Mouse (Mus musculus): ENCODE results near the gene Abracl.
A peak's percentile ranks its signal among the peaks of the same experiment; 100 is the strongest.

Abracl gene

DNA sequence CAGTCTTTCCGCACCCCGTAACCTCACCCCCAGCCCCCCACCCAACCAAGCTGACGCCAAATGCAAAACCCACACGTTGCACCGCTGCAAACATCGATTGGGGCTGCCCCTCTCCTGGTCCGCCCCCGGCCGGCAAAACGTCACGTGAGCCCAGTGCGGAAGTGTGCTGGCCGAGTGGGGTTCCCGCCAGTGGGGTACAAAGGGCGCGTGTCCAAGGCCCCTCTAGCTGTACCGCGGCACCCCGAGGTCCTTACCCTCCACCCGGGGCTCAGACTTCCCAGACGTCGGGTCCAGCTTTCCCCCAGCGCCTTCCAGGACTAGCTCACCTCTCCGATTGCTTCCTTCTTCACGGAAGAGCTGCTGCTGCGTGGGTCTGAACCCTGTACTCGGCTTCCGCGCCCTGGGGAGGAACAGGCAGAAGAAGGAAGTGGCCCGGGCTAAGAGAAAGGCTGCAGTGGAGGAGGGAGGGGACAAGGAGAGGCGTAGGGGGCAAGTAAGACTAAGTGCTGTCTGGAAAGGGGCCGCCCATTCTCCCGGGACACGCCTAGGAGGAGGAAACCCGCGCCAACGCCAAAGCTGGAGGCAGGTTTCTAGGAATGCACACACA lies at the start of gene Abracl:
Abracl (minus strand) TSS at position 548 of the 607 bp plus-strand sequence.
- DNase-seq (ENCODE audit: low read depth in 2 of 2, low spot score in 2 of 2), result peak; percentile 71 to 77

- DNase-seq (ENCODE audit: low read depth in 2 of 2, low spot score in 2 of 2), result no peak
Observed at GRCm38 (mm10) chr10:18072871-18073270, 49.8 kb upstream of the Abracl start.

DNA sequence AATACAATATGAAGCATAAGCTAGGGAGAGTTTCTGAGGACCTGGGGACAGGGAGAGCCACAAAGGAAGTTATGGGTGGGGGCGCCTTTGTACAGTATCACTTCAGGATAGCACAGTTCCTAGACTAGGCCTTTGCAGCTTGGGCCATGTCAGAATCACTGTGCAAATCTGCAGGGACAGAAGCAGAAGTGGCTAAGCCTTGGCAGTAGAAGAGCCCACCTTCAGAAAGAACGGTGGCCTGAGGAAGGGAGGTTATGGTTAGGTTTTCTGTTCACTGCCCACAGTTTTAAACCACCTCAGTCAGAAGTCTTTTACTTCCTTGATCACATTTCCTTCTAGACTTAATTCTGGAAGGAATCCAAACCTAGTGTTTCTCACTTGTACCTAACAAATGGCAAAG lies 47.5 kb upstream of the Abracl start:
- no peak for DNase-seq (ENCODE audit: low read depth in 2 of 2, low spot score in 2 of 2)

DNA sequence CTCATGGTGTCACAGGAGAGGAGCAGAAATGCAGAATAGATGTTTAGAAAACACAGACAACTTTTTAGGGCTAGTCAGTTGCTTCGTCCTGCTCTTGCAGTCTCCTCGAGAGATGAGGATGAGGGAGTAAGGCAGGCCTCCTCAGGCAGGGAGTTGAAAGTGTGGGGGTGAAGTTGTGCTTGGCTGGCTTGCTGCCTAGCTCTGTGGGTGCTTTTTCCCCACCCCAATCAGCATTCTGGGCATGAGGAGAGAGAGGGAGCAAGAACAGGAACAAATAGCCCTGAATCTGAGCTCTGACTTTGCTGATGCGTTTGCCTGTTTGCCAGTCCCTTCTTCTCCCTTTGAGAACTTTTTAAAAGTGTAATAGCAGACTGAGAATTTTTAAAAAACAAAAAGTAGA lies 47.1 kb upstream of the Abracl start:
- DNase-seq (ENCODE audit: low read depth in 2 of 2, low spot score in 2 of 2), result no peak

GRCm38 (mm10) chr10:18069576-18069975 lies 46.5 kb upstream of the Abracl start:
- DNase-seq (ENCODE audit: low read depth in 2 of 2, low spot score in 2 of 2), result no peak

DNA sequence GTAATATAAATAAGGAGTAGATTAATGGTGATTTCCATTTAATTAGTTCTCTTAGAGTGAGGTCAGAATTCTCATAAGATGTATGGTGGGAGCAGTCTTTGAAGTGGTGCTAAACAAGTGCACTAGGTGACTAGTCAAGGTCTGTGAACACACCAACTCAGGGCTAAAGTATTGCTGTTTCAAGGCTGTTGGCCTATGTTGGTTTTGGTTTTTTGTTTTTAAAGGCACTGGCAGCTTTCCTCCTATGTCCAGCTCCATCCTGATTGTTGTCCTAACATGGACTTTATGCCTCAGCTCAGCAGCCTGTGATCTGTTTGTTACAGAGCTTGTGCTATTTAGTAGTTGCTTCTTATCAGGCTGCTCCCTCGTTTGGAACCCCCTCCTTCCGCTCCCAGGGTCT lies 45.8 kb upstream of the Abracl start:
- no peak for DNase-seq (ENCODE audit: low read depth in 2 of 2, low spot score in 2 of 2)

DNA sequence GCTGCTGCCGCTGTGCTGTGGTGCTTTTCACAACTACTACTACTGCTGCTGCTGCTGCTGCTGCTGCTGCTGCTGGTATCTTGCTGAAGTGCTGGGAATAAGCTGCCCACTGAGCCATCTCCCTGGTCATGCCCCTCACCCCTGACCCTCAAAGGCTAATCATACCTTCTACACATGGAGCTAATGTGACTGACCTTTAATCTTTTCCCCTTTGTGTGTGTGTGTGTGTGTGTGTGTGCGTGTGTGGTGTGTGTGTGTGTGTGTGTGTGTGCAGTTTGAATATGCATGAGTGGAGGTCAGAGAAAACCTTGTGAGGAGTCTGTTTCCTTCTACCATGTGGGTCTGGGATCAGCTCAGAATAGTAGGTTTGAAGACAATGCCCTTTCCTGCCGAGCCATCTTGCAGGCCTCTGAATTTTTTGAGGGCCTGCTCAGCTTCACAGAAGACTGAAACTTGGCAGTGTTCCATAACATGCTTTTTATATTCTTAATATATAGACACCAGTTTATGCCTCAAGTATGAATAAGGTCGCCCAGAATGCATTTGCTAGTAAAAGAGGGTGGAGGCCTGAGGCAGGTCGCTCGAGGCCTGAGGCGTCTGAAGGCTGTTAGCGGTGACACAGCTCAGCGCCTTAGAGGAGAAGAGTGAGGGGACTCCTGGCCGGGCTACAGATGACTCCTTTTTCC lies 44.8 kb upstream of the Abracl start:
- DNase-seq (ENCODE audit: low read depth in 2 of 2, low spot score in 2 of 2), result no peak

- no peak for DNase-seq (ENCODE audit: low read depth in 2 of 2, low spot score in 2 of 2)
Observed at GRCm38 (mm10) chr10:18066031-18066439, 42.9 kb upstream of the Abracl start.

DNA sequence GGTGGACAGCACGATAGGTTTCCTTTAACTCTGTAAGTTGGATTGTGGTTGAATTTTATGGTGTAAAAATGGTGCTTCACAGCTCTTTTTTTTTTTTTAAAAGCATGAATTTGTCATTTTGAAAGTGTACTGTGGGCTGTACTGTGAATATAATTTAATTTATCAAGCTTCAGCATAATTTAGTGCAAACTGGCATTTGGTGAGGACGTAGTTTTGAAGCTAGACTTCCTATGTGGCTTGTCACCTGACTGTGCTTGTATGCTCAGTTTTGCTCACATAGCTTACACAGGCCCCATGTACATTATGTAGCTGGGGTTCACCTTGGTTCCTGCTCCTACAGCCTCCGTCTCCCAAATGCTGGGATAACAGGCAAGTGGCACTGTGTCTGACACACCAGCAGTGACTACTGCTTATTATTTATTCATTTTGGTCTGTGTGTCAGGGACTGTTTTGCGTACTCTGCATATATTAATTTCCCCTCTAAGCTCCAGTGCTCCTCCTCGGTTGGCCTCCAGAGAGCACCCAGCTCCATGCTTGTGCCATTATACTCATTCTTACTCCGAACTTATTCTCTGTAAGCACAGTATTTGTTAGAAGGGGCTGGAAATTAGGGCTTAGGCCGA lies 41.6 kb upstream of the Abracl start:
- no peak for DNase-seq (ENCODE audit: low read depth in 2 of 2, low spot score in 2 of 2)

GRCm38 (mm10) chr10:18061533-18061932 lies 38.4 kb upstream of the Abracl start:
- DNase-seq (ENCODE audit: low read depth in 2 of 2, low spot score in 2 of 2), result no peak

DNA sequence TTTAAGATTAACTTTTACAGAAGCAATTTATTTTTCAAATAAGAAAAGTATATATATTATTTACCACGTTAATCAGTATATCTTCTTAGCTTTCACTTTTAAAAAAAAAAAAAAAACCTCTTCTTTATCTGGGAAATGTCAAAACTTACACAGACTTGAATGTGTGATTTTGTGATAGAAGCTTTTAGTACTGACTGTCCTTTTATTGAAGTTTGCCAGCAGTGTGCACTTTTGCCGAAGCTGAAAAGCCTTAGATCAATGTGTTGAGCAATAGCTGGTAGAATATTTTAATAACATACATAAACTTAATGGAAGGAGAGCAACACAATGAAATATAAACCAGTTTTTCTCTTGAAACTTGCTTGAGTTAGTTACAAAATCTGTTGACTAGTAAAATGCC lies 37.7 kb upstream of the Abracl start:
- DNase-seq (ENCODE audit: low read depth in 2 of 2, low spot score in 2 of 2), result no peak

DNA sequence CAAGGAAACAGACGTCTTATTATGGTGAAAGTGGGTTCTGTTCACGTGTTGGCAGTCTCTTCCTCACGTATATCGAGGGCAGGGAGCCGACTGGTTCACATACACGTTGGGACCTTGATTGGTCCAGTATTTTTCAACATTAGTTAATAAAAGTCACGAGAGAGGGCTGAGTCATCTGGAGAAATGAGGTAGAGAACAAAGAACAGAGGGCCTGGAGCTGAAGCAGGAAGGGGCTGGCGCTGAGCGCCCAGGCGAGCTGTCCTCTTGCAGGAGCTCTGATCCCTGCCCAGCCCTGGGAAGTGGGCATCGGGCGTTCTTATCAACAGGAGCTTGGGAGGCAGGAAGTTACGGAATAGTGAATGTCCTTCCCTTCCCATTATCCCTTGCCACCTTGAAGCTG lies 36.7 kb upstream of the Abracl start:
- no peak for DNase-seq (ENCODE audit: low read depth in 2 of 2, low spot score in 2 of 2)

DNA sequence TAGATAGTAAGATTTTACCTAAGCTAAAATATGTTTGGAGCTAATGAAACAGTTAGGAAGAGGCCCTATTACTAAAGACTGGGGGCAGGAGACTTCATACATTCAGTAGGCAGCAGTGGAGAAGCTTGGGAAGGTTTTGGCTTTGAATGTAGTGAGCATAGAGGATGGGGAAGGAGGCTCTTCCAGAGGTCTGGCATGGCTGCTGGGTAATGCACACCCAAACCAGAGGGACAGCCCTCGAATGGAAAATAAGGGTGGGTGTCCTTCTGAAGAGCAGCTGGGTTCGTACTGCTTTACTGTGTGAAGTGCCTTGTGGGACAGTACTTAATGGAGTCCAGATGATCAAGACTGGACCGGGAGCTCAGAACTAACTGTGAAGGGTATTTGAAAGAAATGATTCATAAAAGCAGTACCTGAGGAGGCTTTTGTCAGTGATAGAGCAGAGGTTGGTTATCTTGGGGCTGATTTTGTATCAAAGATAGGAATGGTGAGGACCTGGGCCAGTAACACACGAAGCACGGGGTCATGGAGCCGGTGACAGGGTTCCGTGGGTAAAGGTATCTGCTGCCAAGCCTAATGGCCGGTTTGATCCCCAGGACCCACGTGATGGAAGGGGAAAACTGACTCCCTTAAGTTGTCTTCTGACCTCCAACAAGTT lies 35.7 kb upstream of the Abracl start:
- DNase-seq (ENCODE audit: low read depth in 2 of 2, low spot score in 2 of 2), result no peak

DNA sequence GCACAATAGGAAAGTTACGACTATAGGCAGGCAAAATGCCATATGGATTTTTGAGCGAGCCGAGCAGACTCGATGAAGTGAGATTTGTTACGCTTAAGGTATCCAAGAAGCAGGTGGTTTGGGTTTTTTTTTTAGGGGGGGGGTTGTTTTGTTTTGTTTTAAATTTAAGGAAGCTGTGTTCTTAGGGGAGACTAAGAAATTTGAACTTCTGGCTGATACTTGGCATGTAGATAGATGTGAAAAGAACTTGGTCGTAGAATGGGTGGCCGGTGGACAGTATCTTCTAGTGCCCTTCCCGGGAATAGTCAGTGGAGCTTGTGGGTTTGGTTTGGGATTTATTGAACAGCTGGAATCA lies 33.3 kb upstream of the Abracl start:
- no peak for DNase-seq (ENCODE audit: low read depth in 2 of 2, low spot score in 2 of 2)

DNA sequence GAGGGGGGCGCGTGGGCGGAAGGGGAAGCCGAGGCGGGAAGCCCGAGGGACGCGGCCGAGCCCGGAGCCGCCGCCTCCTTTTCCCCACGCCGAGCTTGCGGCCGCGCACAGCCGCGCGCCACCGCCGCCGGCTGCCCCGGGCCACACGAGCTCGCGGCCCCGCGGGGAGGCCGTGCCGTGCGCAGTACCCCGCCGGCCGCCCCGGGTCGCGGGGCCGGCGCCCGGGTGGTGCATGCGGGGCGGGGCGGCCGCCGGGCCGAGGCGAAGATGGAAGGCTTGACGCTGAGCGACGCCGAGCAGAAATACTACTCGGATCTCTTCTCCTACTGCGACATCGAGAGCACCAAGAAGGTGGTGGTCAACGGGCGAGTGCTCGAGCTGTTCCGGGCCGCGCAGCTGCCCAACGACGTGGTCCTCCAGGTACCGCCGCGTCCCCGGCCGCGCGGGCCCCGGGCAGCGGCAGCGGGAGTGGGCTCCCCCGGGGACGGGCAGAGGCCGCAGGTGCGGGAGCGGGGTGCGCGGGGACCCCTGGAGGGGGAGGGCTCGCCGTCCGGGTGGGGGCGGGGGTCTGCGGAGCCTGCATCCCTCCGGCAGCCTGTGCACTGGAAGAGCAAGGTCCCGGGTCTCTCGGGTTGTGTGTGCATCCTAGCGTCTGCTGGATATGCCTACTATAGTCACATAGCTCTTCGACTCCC lies 32.8 kb upstream of the Abracl start, which contains the start of gene Reps1:
Reps1 (plus strand) TSS at position 166 of the 695 bp plus-strand sequence.
- DNase-seq (ENCODE audit: low read depth in 2 of 2, low spot score in 2 of 2), result peak; percentile 21 to 30

DNA sequence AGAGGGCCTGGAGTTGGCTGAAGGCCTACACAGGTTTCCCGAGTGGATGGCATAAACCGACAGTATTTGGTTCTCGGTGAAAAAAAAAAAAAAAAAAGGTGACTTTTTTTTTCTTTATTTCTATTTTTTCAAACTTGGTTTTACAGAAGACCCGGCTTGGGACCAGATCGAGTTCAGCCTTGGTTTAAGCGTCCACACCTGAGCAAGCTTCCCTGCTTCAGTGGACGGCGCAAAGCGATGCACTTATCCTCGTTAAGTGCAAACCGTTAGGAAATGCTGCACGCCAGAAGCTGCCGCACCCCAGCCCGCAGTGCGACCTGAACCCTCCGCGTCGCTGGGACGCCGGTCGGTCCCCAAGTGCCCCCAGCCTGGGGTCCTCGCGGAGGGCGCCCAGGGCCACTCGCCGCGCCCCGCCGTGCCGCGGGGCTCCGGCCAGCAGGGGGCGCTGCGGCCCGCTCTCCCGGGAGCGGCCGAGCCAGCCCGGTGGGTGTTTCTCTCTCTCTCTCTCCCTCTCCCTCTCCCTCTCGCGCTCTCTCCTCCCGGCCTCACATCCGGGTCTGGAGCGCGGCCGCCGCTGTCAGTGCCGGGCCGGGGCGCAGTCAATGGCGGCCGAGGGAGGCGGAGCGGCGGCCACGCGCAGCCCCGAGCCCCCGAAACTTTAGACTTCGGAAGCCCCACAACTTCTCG lies 32.1 kb upstream of the Abracl start:
- DNase-seq (ENCODE audit: low read depth in 2 of 2, low spot score in 2 of 2), result peak; percentile 75 to 79

- no peak for DNase-seq (ENCODE audit: low read depth in 2 of 2, low spot score in 2 of 2)
Observed at GRCm38 (mm10) chr10:18047380-18048146, 24.5 kb upstream of the Abracl start.

DNA sequence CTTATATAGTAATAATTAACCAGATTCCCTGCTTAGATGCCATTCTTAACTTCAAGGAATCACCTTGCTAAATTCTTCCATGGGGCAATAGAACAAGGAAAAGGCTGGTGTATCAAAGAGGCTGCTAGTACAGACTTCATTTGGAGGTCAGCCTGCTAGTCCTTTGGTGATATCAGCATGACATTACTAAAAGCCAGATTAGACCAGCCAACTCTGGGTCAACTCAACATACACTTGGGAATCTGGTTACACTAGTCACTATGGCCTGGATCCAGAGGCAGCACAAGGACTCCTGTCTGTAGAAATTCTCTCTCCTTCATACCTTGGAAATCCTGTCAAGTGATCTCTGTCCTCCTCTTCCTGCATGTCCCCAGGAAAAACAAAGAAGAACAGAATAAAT lies 23.3 kb upstream of the Abracl start:
- DNase-seq (ENCODE audit: low read depth in 2 of 2, low spot score in 2 of 2), result no peak

GRCm38 (mm10) chr10:18036849-18037248 lies 13.8 kb upstream of the Abracl start:
- no peak for DNase-seq (ENCODE audit: low read depth in 2 of 2, low spot score in 2 of 2)

DNA sequence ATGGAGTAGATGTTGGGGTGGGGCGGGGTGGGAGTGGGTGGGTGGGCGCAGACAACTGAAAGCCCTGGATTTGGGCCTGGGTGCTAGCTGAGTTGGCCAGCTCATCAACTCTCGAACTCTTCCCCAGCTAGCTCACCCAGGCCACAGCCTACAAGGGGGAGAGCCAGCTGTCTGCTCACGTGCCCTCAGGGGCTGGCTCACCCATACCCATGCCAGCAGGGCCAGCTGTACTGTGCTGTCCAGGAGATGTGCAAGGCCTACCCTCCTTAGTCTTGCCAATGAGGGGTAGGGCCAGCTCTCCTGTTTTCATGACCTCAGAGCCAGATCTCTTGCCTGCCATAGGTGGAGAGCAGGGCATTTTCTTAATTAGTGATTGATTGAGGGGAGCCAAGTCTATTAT lies 11.3 kb upstream of the Abracl start:
- no peak for DNase-seq (ENCODE audit: low read depth in 2 of 2, low spot score in 2 of 2)
